Mouse (Mus musculus) kidney, adult 2 months (tissue): ENCODE measurements around the gene Eif1ad. TPM values are rescaled to one million over a fixed set of nuclear protein-coding genes. Genes with fewer than 3 reads are reported as not detected.

ENCODE experiments used
- DNase-seq: peaks from one replicate; pipeline ENCODE4 v3.0.0; 2021
- H3K27ac ChIP-seq: fragments of 200-500 bp; 2 replicates; pipeline ENCODE4 v1.5.1; 2012; ENCODE audit warnings: low read depth, low read length, control low read depth, inconsistent platforms; ENCODE audit not compliant: insufficient read depth
- H3K27me3 ChIP-seq: fragments of 200-500 bp; replicated peaks from 2 replicates; pipeline ENCODE4 v1.6.1; 2012; ENCODE audit warnings: mild to moderate bottlenecking, moderate library complexity, low read length, inconsistent platforms; ENCODE audit not compliant: control insufficient read depth, insufficient read depth
- H3K36me3 ChIP-seq: fragments of 200-500 bp; 2 replicates; pipeline ENCODE4 v1.6.1; 2012; ENCODE audit warnings: mild to moderate bottlenecking, moderate library complexity, low read length, inconsistent platforms; ENCODE audit not compliant: control insufficient read depth, insufficient read depth
- H3K4me1 ChIP-seq: fragments of 200-500 bp; 2 replicates; pipeline ENCODE4 v1.6.1; 2011; ENCODE audit warnings: low read length; ENCODE audit not compliant: control insufficient read depth, insufficient read depth
- H3K4me3 ChIP-seq: fragments of 200-500 bp; 2 replicates; pipeline ENCODE4 v1.5.1; 2011; ENCODE audit warnings: mild to moderate bottlenecking, low read depth, low read length, control low read depth; ENCODE audit not compliant: insufficient read depth
- CTCF ChIP-seq: fragments of 200-500 bp; conservative IDR thresholded peaks from 2 replicates; pipeline ENCODE4 v1.5.1; 2011; ENCODE audit warnings: low read depth, mild to moderate bottlenecking, control low read depth, low read length, moderate library complexity, mixed read lengths; ENCODE audit not compliant: insufficient read depth, insufficient read length
- POLR2A ChIP-seq: fragments of 200-500 bp; IDR thresholded peaks from one replicate; pipeline ENCODE4 v1.6.1; 2011; ENCODE audit warnings: low read depth, low read length, control low read depth
- WGBS: fragments of 180-500 bp; shearing (Covaris S2); methylation state at CpG from one replicate; pipeline ENCODE4 v1.1.7; 2018; 5-methylcytosine and 5-hydroxymethylcytosine counted together
- polyA plus RNA-seq: library from polyadenylated mRNA; depleted of rRNA; stranded (reverse); fragments of >200 nt; gene quantifications from 2 replicates; pipeline ENCODE4 v1.2.3, GENCODE M21; 2012

Eif1ad gene
- polyA plus RNA-seq, 1 experiment = 22.0 TPM

DNA sequence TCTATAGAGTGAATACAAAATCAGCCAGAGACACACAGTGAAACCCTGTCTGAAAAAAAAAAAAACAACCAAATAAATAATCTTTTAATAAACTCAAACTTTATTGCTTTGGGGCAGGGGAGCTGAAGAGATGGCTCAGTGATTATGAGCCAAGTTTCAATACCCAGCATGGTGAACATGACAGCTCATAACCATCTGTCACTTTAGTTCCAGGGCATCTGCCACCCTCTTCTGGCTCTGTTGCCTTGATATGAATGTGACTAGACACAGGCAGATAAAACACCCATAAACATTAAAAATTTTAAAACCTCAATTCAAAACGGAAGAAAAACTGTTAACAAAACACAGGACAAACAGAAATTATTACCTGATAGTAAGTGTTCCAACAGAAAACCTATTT, 10.9 kb downstream of the Eif1ad start:
- no peak for DNase-seq
- Histone ChIP-seq H3K27me3 (no peaks in the 10 kb centered on the region), H3K36me3 (peaks cover 9% of the 10 kb centered on the region), H3K4me3 (no peak overlapping the region), H3K4me1 (no peaks in the 10 kb centered on the region), H3K27ac (no peak overlapping the region)
- WGBS = 91% methylated on average over 1 of the region's 1 CpGs
- TF ChIP-seq CTCF = no peak
- TF ChIP-seq POLR2A = no peak

- no peak for TF ChIP-seq CTCF
- no peak for TF ChIP-seq POLR2A
- no peak overlapping the region for H3K4me3 ChIP-seq
- no peaks in the 10 kb centered on the region for H3K27me3 ChIP-seq
- 93% methylated on average over 12 of the region's 12 CpGs for WGBS
- H3K27ac ChIP-seq = no peak overlapping the region
- DNase-seq = no peak
- H3K36me3 ChIP-seq = peaks cover 14% of the 10 kb centered on the region
- peaks cover 11% of the 10 kb centered on the region; the same call in 1 of the 2 replicates for H3K4me1 ChIP-seq
Measured at GRCm38 (mm10) chr19:5383326-5383725, 16.8 kb downstream of the Eif1ad start.

- DNase-seq = no peak
- no peaks in the 10 kb centered on the region for H3K27me3 ChIP-seq
- no peak overlapping the region for H3K4me3 ChIP-seq
- 91% methylated on average over 8 of the region's 8 CpGs for WGBS
- TF ChIP-seq CTCF (no peak), POLR2A (no peak)
- H3K4me1 ChIP-seq = peaks cover 11% of the 10 kb centered on the region; the same call in 1 of the 2 replicates
- no peak overlapping the region for H3K27ac ChIP-seq
- H3K36me3 ChIP-seq = peaks cover 14% of the 10 kb centered on the region
Measured at GRCm38 (mm10) chr19:5384715-5385114, 18.2 kb downstream of the Eif1ad start.

DNA sequence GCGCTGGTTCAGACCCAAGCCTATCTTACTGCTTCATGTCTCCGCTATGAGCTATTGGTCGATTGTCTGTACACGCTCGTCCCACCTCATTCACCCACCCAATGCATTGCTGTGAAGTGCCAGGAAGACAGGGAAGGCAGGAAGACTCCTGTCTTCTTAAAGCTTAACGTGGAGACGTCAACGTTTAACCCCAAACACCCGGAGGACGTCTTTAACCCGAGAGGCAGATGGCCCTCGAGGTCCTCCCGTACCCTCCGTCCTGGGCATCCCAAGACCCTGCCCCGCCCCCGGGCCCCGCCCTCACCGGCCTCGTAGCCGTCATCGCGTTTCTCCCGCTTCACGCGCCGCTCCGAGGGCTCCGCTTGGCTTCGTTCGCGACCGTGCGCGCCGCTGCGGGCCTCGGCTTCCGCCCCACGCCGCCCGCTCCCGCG, 21.5 kb downstream of the Eif1ad start:
- Histone ChIP-seq H3K27ac (peak overlapping the region; percentile 75), H3K36me3 (peaks cover 3% of the 10 kb centered on the region; the same call in 1 of the 2 replicates), H3K27me3 (no peaks in the 10 kb centered on the region), H3K4me1 (peaks cover 11% of the 10 kb centered on the region; the same call in 1 of the 2 replicates), H3K4me3 (peak overlapping the region; percentile 92)
- DNase-seq = peak; percentile 36
- WGBS = under 1% methylated on average over 43 of the region's 43 CpGs
- TF ChIP-seq CTCF = no peak
- TF ChIP-seq POLR2A = no peak

GRCm38 (mm10) chr19:5388588-5389242, 22.2 kb downstream of the Eif1ad start, which contains the start of gene Sart1:
Gene Sart1, minus strand, starts transcription at chr19:5388703.
- 2% methylated on average over 43 of the region's 43 CpGs for WGBS
- peaks cover 3% of the 10 kb centered on the region; the same call in 1 of the 2 replicates for H3K36me3 ChIP-seq
- peak; percentile 98 for DNase-seq
- peak within 1 kb of the TSS; percentile 94 for H3K4me3 ChIP-seq
- H3K27ac ChIP-seq = peak within 1 kb of the TSS; percentile 90
- H3K27me3 ChIP-seq = no peaks in the 10 kb centered on the region
- TF ChIP-seq POLR2A = peak; percentile 94
- TF ChIP-seq CTCF = no peak
- peaks cover 11% of the 10 kb centered on the region; the same call in 1 of the 2 replicates for H3K4me1 ChIP-seq

DNA sequence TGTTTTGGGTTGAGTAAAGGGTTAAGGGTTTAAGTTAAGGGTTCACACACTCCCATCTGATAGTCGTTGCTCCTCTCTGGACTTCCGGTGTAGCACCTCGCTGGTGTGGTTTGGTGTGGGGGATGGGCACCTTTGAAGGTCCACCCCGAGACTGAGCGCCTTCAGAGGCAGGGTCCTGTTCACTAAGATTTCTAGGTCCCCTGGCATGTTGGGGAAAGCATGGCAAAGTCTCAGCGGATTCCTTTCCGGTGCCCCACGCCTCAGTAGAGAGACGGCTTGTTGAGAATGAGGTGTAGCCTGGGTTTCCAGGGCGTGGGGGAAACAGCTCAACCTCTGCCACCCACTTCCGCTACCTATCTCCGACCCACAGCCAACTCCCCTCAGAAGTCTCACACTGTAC, 23.1 kb downstream of the Eif1ad start:
- WGBS = 7% methylated on average over 12 of the region's 12 CpGs
- no peaks in the 10 kb centered on the region for H3K36me3 ChIP-seq
- peaks cover 11% of the 10 kb centered on the region; the same call in 1 of the 2 replicates for H3K4me1 ChIP-seq
- H3K4me3 ChIP-seq = peak overlapping the region; percentile 39
- no peak overlapping the region for H3K27ac ChIP-seq
- DNase-seq = peak; percentile 29
- no peaks in the 10 kb centered on the region for H3K27me3 ChIP-seq
- TF ChIP-seq CTCF = no peak
- no peak for TF ChIP-seq POLR2A

- no peaks in the 10 kb centered on the region for H3K36me3 ChIP-seq
- DNase-seq = no peak
- peaks cover 11% of the 10 kb centered on the region; the same call in 1 of the 2 replicates for H3K4me1 ChIP-seq
- TF ChIP-seq POLR2A (no peak), CTCF (no peak)
- H3K27ac ChIP-seq = no peak overlapping the region
- 60% methylated on average over 8 of the region's 8 CpGs for WGBS
- H3K4me3 ChIP-seq = no peak overlapping the region
- no peaks in the 10 kb centered on the region for H3K27me3 ChIP-seq
Measured at GRCm38 (mm10) chr19:5390416-5390815, 23.9 kb downstream of the Eif1ad start.
